Mouse (Mus musculus): ENCODE data around the gene Ttyh1. TPM values are rescaled to one million over a fixed set of nuclear protein-coding genes. Genes with fewer than 3 reads are reported as not detected.

The Ttyh1 gene
- total and polyA plus RNA-seq, 2 experiments from 2014 or later: 0.45 to 5.0 TPM

DNA sequence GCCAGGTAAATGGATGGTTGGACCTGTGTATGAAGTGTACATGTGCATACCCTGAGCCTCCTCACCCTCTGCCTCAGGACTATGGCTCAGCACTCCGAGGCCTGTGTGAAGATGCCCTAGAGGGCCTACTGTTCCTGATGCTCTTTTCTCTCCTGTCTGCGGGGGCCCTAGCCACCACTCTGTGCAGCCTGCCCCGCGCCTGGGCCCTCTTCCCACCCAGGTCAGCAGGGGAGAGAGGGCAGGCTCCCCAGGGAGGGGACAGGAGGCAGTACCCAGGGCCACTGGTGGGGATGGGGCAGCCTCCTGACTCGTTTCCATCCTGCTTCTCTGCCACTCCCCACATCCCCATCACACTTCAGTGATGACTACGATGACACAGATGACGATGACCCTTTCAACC lies 13.8 kb downstream of the Ttyh1 start:
- Histone ChIP-seq H3K27ac (ENCODE audit: low read depth) (no peak overlapping the region), H3K4me3 (ENCODE audit: low read depth, low read length) (no peak overlapping the region), H3K9me3 (replicated peaks; ENCODE audit: control insufficient read depth, low read length) (no peaks in the 10 kb centered on the region), H3K4me1 (ENCODE audit: control insufficient read depth, insufficient read depth) (peaks cover 5% of the 10 kb centered on the region; the same call in 1 of the 2 replicates), H3K9ac (replicated peaks; ENCODE audit: low read depth, low read length) (no peak overlapping the region), H3K4me2 (ENCODE audit: low read depth, low read length) (no peak overlapping the region), H3K27me3 (ENCODE audit: control insufficient read depth, insufficient read depth, low read length) (no peaks in the 10 kb centered on the region), H3K36me3 (replicated peaks; ENCODE audit: control insufficient read depth, insufficient read depth, low read length) (no peaks in the 10 kb centered on the region)
- no peak for DNase-seq (ENCODE audit: low spot score)
- TF ChIP-seq CTCF (IDR thresholded peaks at IDR 0.05; ENCODE audit: low read depth) (no peak), EP300 (IDR thresholded peaks at IDR 0.05; ENCODE audit: low read depth) (no peak)
- ATAC-seq (ENCODE audit: insufficient read depth, low read depth): no peak
- WGBS: 75% methylated on average over 7 of the region's 7 CpGs

DNA sequence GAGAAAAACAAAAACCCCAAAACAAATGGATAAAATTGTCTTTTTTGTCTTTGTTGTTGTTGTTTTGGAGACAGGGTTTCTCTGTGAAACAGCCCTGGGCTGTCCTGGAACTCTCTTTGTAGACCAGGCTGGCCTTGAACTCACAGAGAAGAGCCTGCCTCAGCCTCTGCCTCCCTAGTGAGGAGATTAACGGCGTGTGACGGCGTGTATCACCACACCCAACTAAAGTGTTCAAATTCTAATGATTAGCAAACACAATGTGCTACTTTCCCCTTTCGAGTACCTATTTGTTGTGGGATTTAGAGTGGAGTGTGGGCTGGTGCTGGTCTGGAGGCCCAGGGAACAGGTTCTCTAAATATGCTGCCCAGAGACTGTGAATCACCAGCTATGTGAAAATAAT lies 15.7 kb downstream of the Ttyh1 start:
- TF ChIP-seq CTCF (IDR thresholded peaks at IDR 0.05; ENCODE audit: low read depth): no peak
- TF ChIP-seq EP300 (IDR thresholded peaks at IDR 0.05; ENCODE audit: low read depth): no peak
- DNase-seq (ENCODE audit: low spot score) (no peak), ATAC-seq (ENCODE audit: insufficient read depth, low read depth) (no peak)
- Histone ChIP-seq H3K27me3 (ENCODE audit: control insufficient read depth, insufficient read depth, low read length) (no peaks in the 10 kb centered on the region), H3K9me3 (replicated peaks; ENCODE audit: control insufficient read depth, low read length) (no peaks in the 10 kb centered on the region), H3K9ac (replicated peaks; ENCODE audit: low read depth, low read length) (no peak overlapping the region), H3K36me3 (replicated peaks; ENCODE audit: control insufficient read depth, insufficient read depth, low read length) (peaks cover 18% of the 10 kb centered on the region), H3K4me2 (ENCODE audit: low read depth, low read length) (no peak overlapping the region), H3K27ac (ENCODE audit: low read depth) (no peak overlapping the region), H3K4me3 (ENCODE audit: low read depth, low read length) (no peak overlapping the region), H3K4me1 (ENCODE audit: control insufficient read depth, insufficient read depth) (peaks cover 7% of the 10 kb centered on the region; the same call in 1 of the 2 replicates)
- 84% methylated on average over 5 of the region's 5 CpGs for WGBS

DNA sequence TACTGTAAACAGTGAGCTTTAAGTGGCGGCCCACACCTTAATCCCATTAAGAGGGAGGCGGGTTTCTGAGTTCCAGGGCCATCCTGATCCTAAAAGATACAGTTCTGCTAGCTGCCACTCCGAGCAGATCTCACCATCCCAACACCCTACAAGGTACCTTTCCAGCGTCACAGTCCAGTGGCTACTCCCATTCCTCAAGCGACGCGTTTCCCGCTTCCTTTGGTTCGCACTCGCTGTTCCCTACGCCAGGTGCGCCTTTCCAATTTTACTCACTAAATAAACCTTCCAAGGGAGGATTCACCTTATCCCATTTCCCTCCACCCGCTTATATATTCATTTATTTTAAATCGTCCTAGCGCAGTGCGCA lies 17.2 kb downstream of the Ttyh1 start:
- Histone ChIP-seq H3K4me1 (ENCODE audit: control insufficient read depth, insufficient read depth) (peaks cover 7% of the 10 kb centered on the region; the same call in 1 of the 2 replicates), H3K27me3 (ENCODE audit: control insufficient read depth, insufficient read depth, low read length) (no peaks in the 10 kb centered on the region), H3K9me3 (replicated peaks; ENCODE audit: control insufficient read depth, low read length) (no peaks in the 10 kb centered on the region), H3K36me3 (replicated peaks; ENCODE audit: control insufficient read depth, insufficient read depth, low read length) (peaks cover 33% of the 10 kb centered on the region), H3K27ac (ENCODE audit: low read depth) (peak overlapping the region; percentile 61), H3K9ac (replicated peaks; ENCODE audit: low read depth, low read length) (peak overlapping the region; percentile 63), H3K4me3 (ENCODE audit: low read depth, low read length) (peak overlapping the region; percentile 58), H3K4me2 (ENCODE audit: low read depth, low read length) (peak overlapping the region; percentile 80)
- no peak for ATAC-seq (ENCODE audit: insufficient read depth, low read depth)
- under 1% methylated on average over 16 of the region's 16 CpGs for WGBS
- TF ChIP-seq CTCF (IDR thresholded peaks at IDR 0.05; ENCODE audit: low read depth): no peak
- TF ChIP-seq EP300 (IDR thresholded peaks at IDR 0.05; ENCODE audit: low read depth): no peak
- DNase-seq (ENCODE audit: low spot score): no peak

DNA sequence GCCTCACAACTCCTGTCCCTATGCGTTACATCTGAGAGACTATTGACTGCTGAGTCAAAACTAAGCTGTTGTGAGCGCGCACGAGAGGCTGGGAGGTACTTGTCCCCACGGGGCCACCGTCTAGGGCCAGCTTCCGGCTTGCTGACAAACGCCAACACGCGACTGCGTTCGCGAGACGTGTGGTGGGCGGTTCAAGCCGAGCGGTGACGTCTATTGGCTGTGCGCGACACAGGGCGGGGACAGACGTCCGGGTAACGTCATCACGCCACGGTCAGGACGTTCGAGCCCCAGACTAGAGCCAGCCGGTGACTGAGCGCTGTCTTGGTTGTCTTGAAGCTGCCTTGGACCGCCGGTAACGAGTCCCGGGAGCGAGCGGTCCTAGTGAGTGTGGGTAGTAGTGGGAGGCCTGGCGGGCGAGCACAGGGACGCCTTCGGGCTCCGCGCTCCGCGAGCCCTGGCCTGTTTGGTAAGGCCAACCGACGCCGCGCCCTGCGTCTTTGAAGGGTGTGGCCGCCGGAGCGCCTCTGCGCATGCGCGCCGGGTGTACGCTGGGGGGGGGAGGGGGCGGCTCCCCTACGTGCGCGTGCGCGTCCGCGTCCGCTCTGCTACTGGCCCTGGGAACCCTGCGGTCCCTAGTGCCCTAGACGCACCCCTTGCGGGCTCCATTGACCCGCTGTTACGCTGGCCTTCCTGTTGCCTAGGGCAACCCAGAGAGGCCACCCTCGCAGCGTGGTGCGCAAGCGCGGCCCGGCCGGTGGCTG lies 17.7 kb downstream of the Ttyh1 start, which contains the start of gene Leng8:
Gene Leng8, plus strand, starts transcription at position 269 of the 761 bp plus-strand sequence.
- Histone ChIP-seq H3K27ac (ENCODE audit: low read depth) (peak within 1 kb of the TSS; percentile 94), H3K4me2 (ENCODE audit: low read depth, low read length) (peak within 1 kb of the TSS; percentile 80), H3K36me3 (replicated peaks; ENCODE audit: control insufficient read depth, insufficient read depth, low read length) (peaks cover 39% of the 10 kb centered on the region), H3K9ac (replicated peaks; ENCODE audit: low read depth, low read length) (peak within 1 kb of the TSS; percentile 73), H3K27me3 (ENCODE audit: control insufficient read depth, insufficient read depth, low read length) (no peaks in the 10 kb centered on the region), H3K4me3 (ENCODE audit: low read depth, low read length) (peak within 1 kb of the TSS; percentile 58), H3K4me1 (ENCODE audit: control insufficient read depth, insufficient read depth) (peaks cover 7% of the 10 kb centered on the region; the same call in 1 of the 2 replicates), H3K9me3 (replicated peaks; ENCODE audit: control insufficient read depth, low read length) (no peaks in the 10 kb centered on the region)
- peak; percentile 97 for DNase-seq (ENCODE audit: low spot score)
- TF ChIP-seq EP300 (IDR thresholded peaks at IDR 0.05; ENCODE audit: low read depth) (peak; percentile 93), CTCF (IDR thresholded peaks at IDR 0.05; ENCODE audit: low read depth) (peak; percentile 5; the same call in 1 of the 2 replicates)
- WGBS: under 1% methylated on average over 78 of the region's 78 CpGs
- ATAC-seq (ENCODE audit: insufficient read depth, low read depth): peak; percentile 99

DNA sequence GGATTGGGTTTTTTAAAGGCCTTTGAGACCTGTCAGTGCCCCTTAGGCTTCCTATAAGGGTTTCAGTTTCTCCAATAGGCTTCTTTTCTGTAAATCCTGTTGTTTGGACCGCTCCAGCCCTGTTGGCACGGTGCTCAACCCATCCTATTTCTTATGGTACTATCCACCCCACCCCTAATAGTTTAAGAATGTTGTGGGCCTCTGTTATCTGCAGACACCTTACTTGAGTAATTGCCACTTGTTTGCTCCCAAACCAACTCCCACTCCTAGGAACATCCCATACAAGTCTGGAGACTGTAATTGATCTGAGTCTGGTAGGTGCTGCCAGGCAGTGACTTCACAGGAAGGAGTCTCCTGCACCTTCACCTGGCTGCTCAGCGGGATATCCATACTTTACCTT lies 18.5 kb downstream of the Ttyh1 start:
- Histone ChIP-seq H3K4me2 (ENCODE audit: low read depth, low read length) (peak overlapping the region; percentile 74), H3K27me3 (ENCODE audit: control insufficient read depth, insufficient read depth, low read length) (no peaks in the 10 kb centered on the region), H3K4me3 (ENCODE audit: low read depth, low read length) (peak overlapping the region; percentile 58), H3K36me3 (replicated peaks; ENCODE audit: control insufficient read depth, insufficient read depth, low read length) (peaks cover 46% of the 10 kb centered on the region), H3K27ac (ENCODE audit: low read depth) (no peak overlapping the region), H3K9me3 (replicated peaks; ENCODE audit: control insufficient read depth, low read length) (no peaks in the 10 kb centered on the region), H3K4me1 (ENCODE audit: control insufficient read depth, insufficient read depth) (peaks cover 7% of the 10 kb centered on the region; the same call in 1 of the 2 replicates), H3K9ac (replicated peaks; ENCODE audit: low read depth, low read length) (peak overlapping the region; percentile 73)
- no peak for ATAC-seq (ENCODE audit: insufficient read depth, low read depth)
- no peak for DNase-seq (ENCODE audit: low spot score)
- TF ChIP-seq CTCF (IDR thresholded peaks at IDR 0.05; ENCODE audit: low read depth): no peak
- no peak for TF ChIP-seq EP300 (IDR thresholded peaks at IDR 0.05; ENCODE audit: low read depth)
- 48% methylated on average over 3 of the region's 3 CpGs for WGBS

All from heart, postnatal 0 days (tissue).